Mouse (Mus musculus) heart, embryonic 16.5 days (tissue): Measurements from ENCODE around the gene Vgll1. TPM values are rescaled to one million over a fixed set of nuclear protein-coding genes. Genes with fewer than 3 reads are reported as not detected.

Source experiments
- ATAC-seq: fragments of 200-750 bp; cut with Nextera tagmentation; replicated peaks from 2 replicates; pipeline ENCODE4 v1.8.0; 2017; ENCODE audit warnings: moderate number of reproducible peaks; ENCODE audit not compliant: insufficient read depth, low FRiP score; ENCODE audit errors: extremely low read depth
- H3K27ac ChIP-seq: fragments of 300-500 bp; sonication (generic); 2 replicates; pipeline ENCODE4 v1.5.1; 2014; ENCODE audit warnings: mild to moderate bottlenecking, low read length, control low read depth, moderate library complexity
- H3K27me3 ChIP-seq: fragments of 300-500 bp; sonication (generic); 2 replicates; pipeline ENCODE4 v1.6.1; 2014; ENCODE audit warnings: low read length, mixed read lengths; ENCODE audit not compliant: control insufficient read depth, insufficient read depth
- H3K36me3 ChIP-seq: fragments of 300-500 bp; sonication (generic); 2 replicates; pipeline ENCODE4 v1.6.1; 2014; ENCODE audit not compliant: control insufficient read depth, insufficient read depth
- H3K4me1 ChIP-seq: fragments of 300-500 bp; sonication (generic); 2 replicates; pipeline ENCODE4 v1.6.1; 2014; ENCODE audit warnings: low read length, mixed read lengths; ENCODE audit not compliant: control insufficient read depth, insufficient read depth
- H3K4me2 ChIP-seq: fragments of 300-500 bp; sonication (generic); 2 replicates; pipeline ENCODE4 v1.6.1; 2014; ENCODE audit warnings: low read depth, mild to moderate bottlenecking, control low read depth, low read length
- H3K4me3 ChIP-seq: fragments of 300-500 bp; sonication (generic); 2 replicates; pipeline ENCODE4 v1.5.1; 2014; ENCODE audit warnings: mild to moderate bottlenecking, control low read depth, low read length
- H3K9ac ChIP-seq: fragments of 300-500 bp; sonication (generic); 2 replicates; pipeline ENCODE4 v1.6.1; 2014; ENCODE audit warnings: low read length, control low read depth
- H3K9me3 ChIP-seq: fragments of 300-500 bp; sonication (generic); replicated peaks from 2 replicates; pipeline ENCODE4 v1.6.1; 2016; ENCODE audit warnings: low read length; ENCODE audit not compliant: control insufficient read depth
- WGBS: fragments of 180-500 bp; shearing (Covaris S2); extraction: QIAGEN DNeasy Blood & Tissue Kit; methylation state at CpG from one replicate; pipeline ENCODE4 v1.1.7; 2014; 5-methylcytosine and 5-hydroxymethylcytosine counted together
- polyA plus RNA-seq: library from polyadenylated mRNA; unstranded; fragments of >200 nt; fragmentation: Nextera tagmentation; extraction: Ambion mirVana; gene quantifications from 2 replicates; pipeline ENCODE4 v1.2.1, GENCODE M21; 2015

The Vgll1 gene
- polyA plus RNA-seq, 1 experiment from 2014 or later = 0.07 TPM

DNA sequence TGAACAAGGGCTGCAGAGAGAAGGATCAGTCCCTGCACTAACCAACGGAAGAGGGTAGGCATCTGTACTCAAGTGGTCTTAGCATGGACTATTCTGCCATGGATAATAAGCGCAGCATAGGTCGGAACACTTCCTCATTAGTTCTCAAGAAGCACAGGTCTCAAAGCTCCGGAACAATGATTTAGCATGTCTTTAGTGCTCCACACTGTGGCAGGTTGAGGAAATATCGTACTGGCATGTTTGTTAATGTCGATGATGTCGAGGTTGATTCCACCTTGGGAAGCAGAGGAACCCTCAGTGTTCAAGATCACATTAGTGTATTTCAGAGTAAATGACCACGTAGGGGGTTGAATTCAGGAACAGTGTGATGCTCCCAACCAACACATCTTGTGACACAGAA lies 30.2 kb downstream of the Vgll1 start:
- ATAC-seq = no peak
- Histone ChIP-seq H3K4me2 (no peak overlapping the region), H3K9ac (no peak overlapping the region), H3K4me1 (no peaks in the 10 kb centered on the region), H3K27ac (no peak overlapping the region), H3K36me3 (no peaks in the 10 kb centered on the region), H3K4me3 (0 out of 2 replicates have a peak overlapping the region, but pooled peaks have one; percentile 10), H3K27me3 (no peaks in the 10 kb centered on the region), H3K9me3 (no peaks in the 10 kb centered on the region)
- 52% methylated on average over 8 of the region's 8 CpGs for WGBS

DNA sequence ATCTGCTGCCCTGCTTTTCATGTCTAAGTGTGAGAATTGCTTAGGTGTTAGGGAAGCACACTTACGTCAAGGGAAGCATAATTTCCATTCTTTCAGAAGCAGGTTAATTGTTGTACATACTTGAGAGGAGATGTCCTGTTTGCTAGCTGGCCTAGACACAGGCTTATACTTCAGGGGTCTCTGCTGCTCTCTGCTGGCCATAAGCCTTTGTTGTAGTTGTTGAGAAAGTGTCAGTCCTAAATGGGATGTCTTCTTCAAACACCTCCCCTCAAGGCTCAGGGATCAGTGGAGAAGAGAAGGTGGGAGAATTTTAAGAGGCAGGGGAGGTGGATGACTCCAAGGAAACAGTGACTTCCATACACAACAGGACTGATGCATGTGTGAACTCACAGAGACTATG lies 32.9 kb downstream of the Vgll1 start:
- H3K27me3 ChIP-seq = no peaks in the 10 kb centered on the region
- no peaks in the 10 kb centered on the region for H3K36me3 ChIP-seq
- no peaks in the 10 kb centered on the region for H3K4me1 ChIP-seq
- ATAC-seq = no peak
- H3K27ac ChIP-seq = no peak overlapping the region
- no peak overlapping the region for H3K4me2 ChIP-seq
- H3K9ac ChIP-seq = no peak overlapping the region
- WGBS = 66% methylated on average over 1 of the region's 1 CpGs
- H3K9me3 ChIP-seq = no peaks in the 10 kb centered on the region
- no peak overlapping the region for H3K4me3 ChIP-seq

DNA sequence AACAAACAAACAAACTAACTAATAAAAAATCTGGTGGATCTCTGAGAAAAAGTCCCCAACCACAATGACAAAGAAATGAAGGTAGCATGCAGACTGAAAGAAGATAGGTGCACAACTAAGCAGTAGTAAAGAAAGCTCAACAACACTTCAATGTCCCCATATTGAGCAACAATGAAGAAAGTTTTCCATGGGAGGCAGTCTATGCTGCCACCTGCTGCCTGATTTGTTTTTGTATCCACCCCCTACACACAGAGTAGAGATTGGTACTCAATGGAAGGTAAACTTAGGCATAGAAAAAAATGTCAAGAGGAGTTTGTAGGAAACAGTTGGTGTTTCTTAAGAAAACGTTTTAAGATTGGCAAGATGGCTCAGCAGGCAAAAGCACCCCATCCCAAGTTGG lies 42.7 kb downstream of the Vgll1 start:
- no peak overlapping the region for H3K4me2 ChIP-seq
- H3K4me1 ChIP-seq = no peaks in the 10 kb centered on the region
- H3K9me3 ChIP-seq = no peaks in the 10 kb centered on the region
- H3K4me3 ChIP-seq = no peak overlapping the region
- no peak overlapping the region for H3K27ac ChIP-seq
- no peak overlapping the region for H3K9ac ChIP-seq
- 13% methylated on average over 1 of the region's 1 CpGs for WGBS
- H3K27me3 ChIP-seq = no peaks in the 10 kb centered on the region
- ATAC-seq = no peak
- no peaks in the 10 kb centered on the region for H3K36me3 ChIP-seq

DNA sequence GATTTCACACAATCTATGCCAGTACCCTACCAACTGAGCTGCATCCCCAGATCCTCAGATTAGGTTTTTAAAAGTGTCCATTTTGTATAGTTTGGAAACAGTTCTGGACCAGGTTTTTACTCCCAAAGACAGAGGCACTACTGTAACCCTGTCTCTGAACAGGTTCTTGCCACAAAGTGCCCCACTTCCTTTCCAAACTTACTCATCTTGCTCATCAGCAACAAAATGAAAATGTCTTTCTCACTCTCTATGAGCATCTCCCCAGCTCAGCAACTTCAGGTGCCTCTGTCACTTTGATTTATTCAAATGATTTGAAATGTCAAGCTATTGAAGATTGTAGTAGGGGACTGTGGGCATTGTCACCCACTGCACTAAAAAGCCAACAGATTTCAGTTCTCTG lies 49.7 kb downstream of the Vgll1 start:
- ATAC-seq = no peak
- Histone ChIP-seq H3K27me3 (no peaks in the 10 kb centered on the region), H3K4me3 (no peak overlapping the region), H3K4me1 (no peaks in the 10 kb centered on the region), H3K9me3 (no peaks in the 10 kb centered on the region), H3K9ac (no peak overlapping the region), H3K36me3 (no peaks in the 10 kb centered on the region), H3K27ac (no peak overlapping the region), H3K4me2 (no peak overlapping the region)

DNA sequence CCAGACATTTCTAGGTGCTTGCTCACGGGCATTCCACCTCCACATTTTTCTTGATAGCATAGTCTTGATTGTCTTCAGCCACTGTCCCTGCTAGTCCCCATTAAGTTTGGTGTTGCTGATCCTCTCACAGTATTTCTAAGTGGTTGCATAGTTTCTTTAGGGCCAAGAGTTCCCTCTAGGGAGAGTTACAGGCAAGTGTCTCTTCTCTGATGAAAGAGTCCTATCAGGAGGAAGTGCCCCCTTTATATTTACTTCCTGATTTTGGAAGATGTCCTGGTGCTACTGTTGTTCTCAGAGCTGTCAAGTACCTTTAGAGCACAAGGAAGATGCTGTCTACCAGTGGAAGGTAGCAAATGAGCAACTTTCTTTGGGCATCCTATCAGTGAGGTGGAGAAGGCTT lies 65.6 kb downstream of the Vgll1 start:
- ATAC-seq = no peak
- no peaks in the 10 kb centered on the region for H3K9me3 ChIP-seq
- 50% methylated on average over 1 of the region's 1 CpGs for WGBS
- no peaks in the 10 kb centered on the region for H3K27me3 ChIP-seq
- H3K4me2 ChIP-seq = no peak overlapping the region
- H3K36me3 ChIP-seq = no peaks in the 10 kb centered on the region
- no peak overlapping the region for H3K27ac ChIP-seq
- H3K4me3 ChIP-seq = no peak overlapping the region
- no peak overlapping the region for H3K9ac ChIP-seq
- no peaks in the 10 kb centered on the region for H3K4me1 ChIP-seq

Other genes with a start within 250 kb of the Vgll1 start
- not detected in 2 replicates for gene Adgrg4, start 217.9 kb upstream of the Vgll1 start, polyA plus RNA-seq
- gene Brs3, start 45.0 kb upstream of the Vgll1 start, polyA plus RNA-seq = not detected in 2 replicates
- 58.6 and 61.0 TPM in 2 replicates for gene Htatsf1, start 34.5 kb upstream of the Vgll1 start, polyA plus RNA-seq
- not detected in 2 replicates for gene Cd40lg, start 124.0 kb downstream of the Vgll1 start, polyA plus RNA-seq